Mouse (Mus musculus) CH12.LX (cell line): ENCODE measurements around the gene Defb45. TPM values are rescaled to one million over a fixed set of nuclear protein-coding genes. Genes with fewer than 3 reads are reported as not detected.

ENCODE experiments used
- DNase-seq: peaks from one replicate; pipeline ENCODE4 v3.0.0-alpha.2; 2013; ENCODE audit errors: extremely low read depth
- H3K27ac ChIP-seq: 2 replicates; pipeline ENCODE4 v1.5.1; 2012; ENCODE audit warnings: low read depth, mild to moderate bottlenecking, control low read depth, moderate library complexity; ENCODE audit not compliant: insufficient read depth
- H3K27me3 ChIP-seq: replicated peaks from 2 replicates; pipeline ENCODE3; 2012; ENCODE audit warnings: inconsistent platforms
- H3K36me3 ChIP-seq, 2 experiments: replicated peaks in 1 of 2; 2 replicates each; pipeline versions ENCODE3 to v1.6.1; 2012; ENCODE audit warnings: inconsistent platforms in 1 of 2, low read length in 1 of 2, mild to moderate bottlenecking in 1 of 2, mixed read lengths in 1 of 2, moderate library complexity in 1 of 2; ENCODE audit not compliant: control insufficient read depth in 1 of 2, insufficient read depth in 1 of 2
- H3K4me1 ChIP-seq, 2 experiments: 2 replicates each; pipeline ENCODE4 v1.6.1; 2012; ENCODE audit warnings: inconsistent platforms in 1 of 2, moderate library complexity in 1 of 2; ENCODE audit not compliant: insufficient read depth in 2 of 2, control insufficient read depth in 1 of 2
- H3K4me2 ChIP-seq: 2 replicates; pipeline ENCODE4 v1.6.1; 2012; ENCODE audit warnings: low read depth, mild to moderate bottlenecking, control low read depth; ENCODE audit not compliant: poor library complexity, insufficient read depth, severe bottlenecking
- H3K4me3 ChIP-seq, 3 experiments: fragments of 150-350 bp in 1 of 3; sonication (generic) in 1 of 3; replicated peaks in 1 of 3; 2 replicates each; pipeline versions ENCODE3 to v1.5.1; 2011 to 2012; ENCODE audit warnings: low read depth in 2 of 3, low read length in 2 of 3, mild to moderate bottlenecking in 2 of 3, moderate library complexity in 2 of 3, control low read depth in 1 of 3, improper control_type of control experiment in 1 of 3, inconsistent platforms in 1 of 3, mixed read lengths in 1 of 3; ENCODE audit not compliant: poor library complexity in 1 of 3
- H3K79me2 ChIP-seq: replicated peaks from 2 replicates; pipeline ENCODE4 v1.6.1; 2012; ENCODE audit warnings: mild to moderate bottlenecking, moderate library complexity; ENCODE audit not compliant: control insufficient read depth, poor library complexity, insufficient read depth, severe bottlenecking; ENCODE audit errors: extremely low read depth
- H3K9ac ChIP-seq: 2 replicates; pipeline ENCODE4 v1.6.1; 2012; ENCODE audit warnings: low read depth, mild to moderate bottlenecking, control low read depth, moderate library complexity; ENCODE audit not compliant: insufficient read depth
- H3K9me3 ChIP-seq: replicated peaks from 2 replicates; pipeline ENCODE3; 2012; ENCODE audit warnings: low read length, inconsistent platforms, mixed read lengths
- BHLHE40 ChIP-seq: IDR thresholded peaks from 2 replicates; pipeline ENCODE4 v1.6.1; 2011; ENCODE audit warnings: mild to moderate bottlenecking, low read depth, low read length, improper control_type of control experiment
- CHD1 ChIP-seq: IDR thresholded peaks from 2 replicates; pipeline ENCODE4 v1.6.1; 2012; ENCODE audit warnings: low read depth, low read length, improper control_type of control experiment, inconsistent platforms
- CTCF ChIP-seq, 2 experiments: IDR thresholded peaks in 1 of 2; conservative IDR thresholded peaks in 1 of 2; 2 replicates each; pipeline ENCODE4 v1.5.1; 2011 to 2012; ENCODE audit warnings: low read depth in 2 of 2, low read length in 2 of 2, improper control_type of control experiment in 1 of 2, inconsistent platforms in 1 of 2, mild to moderate bottlenecking in 1 of 2, moderate library complexity in 1 of 2
- E2F4 ChIP-seq: IDR thresholded peaks from 2 replicates; pipeline ENCODE4 v1.6.1; 2011; ENCODE audit warnings: low read depth, low read length, improper control_type of control experiment; ENCODE audit not compliant: insufficient replicate concordance
- ELF1 ChIP-seq: IDR thresholded peaks from 2 replicates; pipeline ENCODE4 v1.6.1; 2014; ENCODE audit warnings: low read depth, mild to moderate bottlenecking, inconsistent platforms, low read length, improper control_type of control experiment
- EP300 ChIP-seq: IDR thresholded peaks from 2 replicates; pipeline ENCODE4 v1.6.1; 2011; ENCODE audit warnings: low read length, improper control_type of control experiment
- ETS1 ChIP-seq: conservative IDR thresholded peaks from 2 replicates; pipeline ENCODE4 v1.6.1; 2012; ENCODE audit warnings: low read depth, mild to moderate bottlenecking, inconsistent platforms, low read length, improper control_type of control experiment, moderate library complexity
- GABPA ChIP-seq: IDR thresholded peaks from 2 replicates; pipeline ENCODE4 v1.6.1; 2012; ENCODE audit warnings: low read depth, low read length, improper control_type of control experiment, inconsistent platforms; ENCODE audit not compliant: insufficient replicate concordance
- IRF4 ChIP-seq: IDR thresholded peaks from 2 replicates; pipeline ENCODE4 v1.6.1; 2014; ENCODE audit warnings: low read depth, mild to moderate bottlenecking, inconsistent platforms, low read length, improper control_type of control experiment
- JUN ChIP-seq: IDR thresholded peaks from 2 replicates; pipeline ENCODE4 v1.6.1; 2011; ENCODE audit warnings: low read depth, mild to moderate bottlenecking, low read length, improper control_type of control experiment, moderate library complexity; ENCODE audit not compliant: insufficient read depth
- KAT2A ChIP-seq: IDR thresholded peaks from 2 replicates; pipeline ENCODE4 v1.6.1; 2012; ENCODE audit warnings: low read length, improper control_type of control experiment, inconsistent platforms; ENCODE audit not compliant: insufficient replicate concordance
- MAZ ChIP-seq: IDR thresholded peaks from 2 replicates; pipeline ENCODE4 v1.6.1; 2012; ENCODE audit warnings: low read depth, mild to moderate bottlenecking, inconsistent platforms, low read length, improper control_type of control experiment, moderate library complexity
- MEF2A ChIP-seq: IDR thresholded peaks from 2 replicates; pipeline ENCODE4 v1.6.1; 2014; ENCODE audit warnings: low read depth, mild to moderate bottlenecking, inconsistent platforms, low read length, improper control_type of control experiment, borderline replicate concordance
- MYC ChIP-seq: IDR thresholded peaks from 2 replicates; pipeline ENCODE4 v1.6.1; 2011; ENCODE audit warnings: low read depth, mild to moderate bottlenecking, improper control_type of control experiment, low read length
- NELFE ChIP-seq: IDR thresholded peaks from 2 replicates; pipeline ENCODE4 v1.6.1; 2011; ENCODE audit warnings: low read depth, low read length, improper control_type of control experiment
- PAX5 ChIP-seq: IDR thresholded peaks from 2 replicates; pipeline ENCODE4 v1.6.1; 2012; ENCODE audit warnings: low read length, inconsistent platforms, mixed read lengths
- POLR2A ChIP-seq: IDR thresholded peaks from 2 replicates; pipeline ENCODE4 v1.6.1; 2011; ENCODE audit warnings: low read depth, mild to moderate bottlenecking, improper control_type of control experiment, low read length
- POLR2AphosphoS2 ChIP-seq: IDR thresholded peaks from 2 replicates; pipeline ENCODE4 v1.6.1; 2011; ENCODE audit warnings: low read depth, low read length, improper control_type of control experiment
- RAD21 ChIP-seq: IDR thresholded peaks from 2 replicates; pipeline ENCODE4 v1.6.1; 2011; ENCODE audit warnings: low read depth, mild to moderate bottlenecking, low read length, improper control_type of control experiment, moderate library complexity
- SMC3 ChIP-seq: IDR thresholded peaks from 2 replicates; pipeline ENCODE4 v1.6.1; 2011; ENCODE audit warnings: low read depth, low read length, improper control_type of control experiment
- TBP ChIP-seq: conservative IDR thresholded peaks from 2 replicates; pipeline ENCODE4 v1.6.1; 2011; ENCODE audit warnings: low read depth, low read length, improper control_type of control experiment
- TCF12 ChIP-seq: IDR thresholded peaks from 2 replicates; pipeline ENCODE4 v1.6.1; 2014; ENCODE audit warnings: low read depth, mild to moderate bottlenecking, inconsistent platforms, low read length, improper control_type of control experiment
- UBTF ChIP-seq: IDR thresholded peaks from 2 replicates; pipeline ENCODE4 v1.6.1; 2012; ENCODE audit warnings: low read depth, mild to moderate bottlenecking, inconsistent platforms, low read length, improper control_type of control experiment, moderate library complexity
- USF2 ChIP-seq: conservative IDR thresholded peaks from 2 replicates; pipeline ENCODE4 v1.6.1; 2011; ENCODE audit warnings: low read depth, low read length, improper control_type of control experiment
- ZC3H11A ChIP-seq: IDR thresholded peaks from 2 replicates; pipeline ENCODE4 v1.6.1; 2012; ENCODE audit warnings: low read depth, mild to moderate bottlenecking, inconsistent platforms, low read length, improper control_type of control experiment
- ZMIZ1 ChIP-seq: IDR thresholded peaks from 2 replicates; pipeline ENCODE4 v1.6.1; 2012; ENCODE audit warnings: low read depth, mild to moderate bottlenecking, inconsistent platforms, low read length, improper control_type of control experiment
- ZNF384 ChIP-seq: IDR thresholded peaks from 2 replicates; pipeline ENCODE4 v1.6.1; 2012; ENCODE audit warnings: low read depth, low read length, improper control_type of control experiment, inconsistent platforms
- dilution Hi-C: fragments of 300-500 bp; cut with MboI; formaldehyde crosslinking; loops from 2 replicates; pipeline ENCODE4 v1.14.3; 2020; ENCODE audit warnings: low sequenced_read_pairs; ENCODE audit not compliant: extremely low pct_unique_long_range_greater_than_20kb, extremely low pct_ligation_motif_present
- in situ Hi-C: fragments of 300-500 bp; cut with MboI; formaldehyde crosslinking; loops from 3 replicates; pipeline ENCODE4 v1.14.3; 2019; ENCODE audit warnings: low sequenced_read_pairs, low pct_ligation_motif_present, low pct_unique_long_range_greater_than_20kb, mixed read lengths
- polyA plus RNA-seq: library from polyadenylated mRNA; unstranded; fragments of >175 nt; gene quantifications from 2 replicates; pipeline ENCODE4 v1.2.1, GENCODE M21; 2012; ENCODE audit warnings: low read depth; ENCODE audit not compliant: insufficient read length
- total RNA-seq, 2 experiments: library from RNA; depleted of rRNA; stranded (reverse); fragments of 300-350 nt in 1 of 2; fragments of >200 nt in 1 of 2; gene quantifications; 2 replicates each; pipeline ENCODE4 v1.2.3; 2012 to 2014

Defb45 gene
- total and polyA plus RNA-seq, 3 experiments = not detected

DNA sequence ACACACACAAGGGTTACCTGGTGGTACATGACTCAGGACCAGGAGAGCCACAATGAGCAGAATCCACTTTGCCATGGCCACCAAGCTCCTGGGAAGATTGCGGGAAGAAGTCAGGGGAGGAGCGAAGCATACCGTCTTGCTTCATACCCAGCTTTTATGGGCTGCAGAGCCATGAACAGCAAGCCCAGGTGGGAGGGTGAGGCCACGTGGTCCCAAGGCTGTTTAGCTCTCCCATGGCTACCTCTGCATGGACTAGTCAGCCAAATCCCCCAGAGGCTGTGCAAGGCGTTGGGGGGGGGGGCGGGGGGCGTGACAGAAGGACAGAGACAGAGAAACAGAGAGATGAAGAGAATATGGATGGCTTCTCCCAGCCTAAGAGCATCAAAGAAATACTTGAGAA is 23.8 kb upstream of the Defb45 start, which contains the start of gene Defb25:
Gene Defb25, minus strand, starts transcription at position 101 of the 400 bp plus-strand sequence.
- in situ Hi-C loops (no loop called here), dilution Hi-C loops (no loop called here)
- no peak within 1 kb of the TSS for H3K4me2 ChIP-seq
- DNase-seq = no peak
- H3K9ac ChIP-seq = no peak within 1 kb of the TSS
- no peak within 1 kb of the TSS for H3K27ac ChIP-seq
- H3K27me3 ChIP-seq = no peaks in the 10 kb centered on the region
- H3K79me2 ChIP-seq = no peaks in the 10 kb centered on the region
- peaks cover 8 to 20% of the 10 kb centered on the region in 2 experiments for H3K4me1 ChIP-seq
- H3K36me3 ChIP-seq = no peaks in the 10 kb centered on the region
- H3K4me3 ChIP-seq = no peak within 1 kb of the TSS
- TF ChIP-seq KAT2A = no peak
- TF ChIP-seq PAX5 = no peak
- TF ChIP-seq CHD1 = no peak
- no peak for TF ChIP-seq RAD21
- TF ChIP-seq NELFE = no peak
- no peak for TF ChIP-seq MAZ
- TF ChIP-seq MEF2A = no peak
- TF ChIP-seq POLR2AphosphoS2 = no peak
- TF ChIP-seq BHLHE40 = no peak
- no peak for TF ChIP-seq IRF4
- no peak for TF ChIP-seq CTCF (conservative IDR thresholded peaks at IDR 0.05 in 1 of 2, IDR thresholded peaks at IDR 0.05 in 1 of 2; ENCODE audit: low read depth in 2 of 2, low read length in 2 of 2)
- no peak for TF ChIP-seq TBP
- TF ChIP-seq UBTF = no peak
- no peak for TF ChIP-seq JUN
- no peak for TF ChIP-seq EP300
- no peak for TF ChIP-seq ELF1
- TF ChIP-seq E2F4 = no peak
- no peak for TF ChIP-seq USF2
- TF ChIP-seq POLR2A = no peak
- no peaks in the 10 kb centered on the region for H3K9me3 ChIP-seq

DNA sequence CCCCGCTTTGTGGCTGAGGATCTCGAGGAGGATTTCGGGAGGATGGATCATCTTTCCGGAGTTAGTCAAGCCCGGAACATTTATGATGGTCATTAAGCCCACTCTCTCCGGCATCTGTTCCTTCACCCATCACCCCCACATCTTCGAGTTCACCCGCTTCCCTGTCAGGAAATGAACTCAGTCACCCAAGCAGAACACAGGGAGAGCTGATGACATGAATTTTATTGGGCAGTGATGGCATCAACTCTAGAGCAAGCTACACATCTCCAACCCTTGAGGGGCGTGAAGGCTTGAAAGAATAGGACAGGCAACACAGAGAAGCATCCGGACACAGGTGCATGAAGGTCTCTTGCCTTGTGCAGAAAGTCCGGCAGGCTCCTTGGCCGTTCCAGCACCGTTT is 23.0 kb upstream of the Defb45 start:
- dilution Hi-C loops = no loop called here
- Histone ChIP-seq H3K9ac (no peak overlapping the region), H3K79me2 (no peaks in the 10 kb centered on the region), H3K4me3 (no peak overlapping the region), H3K27ac (no peak overlapping the region), H3K9me3 (no peaks in the 10 kb centered on the region), H3K4me1 (peaks cover 8 to 20% of the 10 kb centered on the region in 2 experiments), H3K4me2 (no peak overlapping the region), H3K36me3 (no peaks in the 10 kb centered on the region), H3K27me3 (no peaks in the 10 kb centered on the region)
- in situ Hi-C loops = no loop called here
- DNase-seq = no peak
- TF ChIP-seq BHLHE40 = no peak
- TF ChIP-seq ETS1 = no peak
- TF ChIP-seq CHD1 = no peak
- no peak for TF ChIP-seq GABPA
- TF ChIP-seq MYC = no peak
- no peak for TF ChIP-seq TCF12
- TF ChIP-seq E2F4 = no peak
- no peak for TF ChIP-seq KAT2A
- no peak for TF ChIP-seq PAX5
- no peak for TF ChIP-seq SMC3
- no peak for TF ChIP-seq ELF1
- no peak for TF ChIP-seq USF2
- TF ChIP-seq ZNF384 = no peak
- no peak for TF ChIP-seq ZMIZ1
- no peak for TF ChIP-seq IRF4
- no peak for TF ChIP-seq MEF2A
- TF ChIP-seq ZC3H11A = no peak
